Mouse (Mus musculus): ENCODE results near the gene Fgf18.

GRCm38 (mm10) chr11:33162998-33163506 is 15.9 kb upstream of the Fgf18 start, which contains the start of gene Npm1:
- TF ChIP-seq POLR2A (IDR thresholded peaks at IDR 0.05; ENCODE audit: borderline replicate concordance, extremely low read depth, insufficient read depth, insufficient read length, poor library complexity, severe bottlenecking): peak; percentile 76; the same call in 1 of the 2 replicates
- no peak for TF ChIP-seq CTCF (IDR thresholded peaks at IDR 0.05; ENCODE audit: borderline replicate concordance, extremely low read depth, insufficient read depth, insufficient read length)
